Mouse (Mus musculus) liver, postnatal 0 days (tissue): Measurements from ENCODE around the gene Sdk2.

Experiments
- CTCF ChIP-seq: sonication (generic); IDR thresholded peaks from 2 replicates; pipeline ENCODE4 v1.5.1; 2016; ENCODE audit warnings: antibody characterized with exemption, low read depth
- EP300 ChIP-seq: IDR thresholded peaks from 2 replicates; pipeline ENCODE4 v1.6.1; 2016; ENCODE audit warnings: antibody characterized with exemption, low read depth, mild to moderate bottlenecking

- TF ChIP-seq CTCF: no peak
- no peak for TF ChIP-seq EP300
Observed at GRCm38 (mm10) chr11:113981732-113982503, 84.9 kb downstream of the Sdk2 start.
